In the genomic region with DNA sequence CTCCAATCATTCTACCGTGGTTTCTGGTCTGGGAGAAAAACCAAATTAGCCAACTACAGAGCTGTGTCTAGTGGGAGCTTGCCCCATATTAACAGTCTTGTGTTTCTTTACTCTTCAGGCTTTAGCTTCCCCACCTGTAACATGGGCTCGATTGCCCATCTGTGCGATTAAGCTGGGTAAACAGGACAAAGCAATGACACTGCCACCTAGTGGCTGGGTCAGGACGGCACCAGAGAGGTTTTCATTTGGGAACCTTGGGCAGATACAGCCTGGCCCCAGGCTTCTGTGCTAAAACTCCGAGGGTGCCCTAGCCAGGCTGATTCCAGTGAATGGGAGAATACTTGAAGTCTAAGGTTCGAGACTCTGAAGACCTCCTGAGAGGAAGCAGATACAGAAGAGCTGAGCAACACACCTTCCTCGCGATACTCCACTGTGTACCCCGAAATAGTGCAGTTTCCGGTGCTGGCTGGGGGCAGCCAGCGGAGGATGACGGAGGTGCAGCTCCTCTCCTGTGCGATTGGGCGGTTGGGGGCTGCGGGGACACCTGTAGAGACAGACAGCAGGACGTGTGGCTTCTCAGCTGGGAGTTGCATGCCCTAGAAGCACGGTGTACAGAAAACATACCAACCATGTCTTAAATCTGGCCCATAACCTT, we compare ENCODE assay signal across 9 mouse cellular contexts. TPM values are rescaled to one million over a fixed set of nuclear protein-coding genes. Genes with fewer than 3 reads are reported as not detected.
DNase-seq lines count a peak whose midpoint lies in the region; ATAC-seq lines count a peak whose summit lies in the region.
"Had no signal": no experiment of that assay in that cellular context is flagged by ENCODE, and none has a peak within 500 bp of the region (broad histone marks: within the 10 kb centered on the region; RNA-seq: fewer than 3 reads in every experiment).

No protein-coding gene starts in this region.

- H3K4me1 ChIP-seq in hindbrain, embryonic 11.5 days (replicated peaks; ENCODE audit: control insufficient read depth, insufficient read depth, low read length): no peaks in the 10 kb centered on the region
- H3K4me1 ChIP-seq in hindbrain, embryonic 12.5 days: no peaks in the 10 kb centered on the region

- 63% methylated on average over 17 of the region's 17 CpGs for WGBS in hindbrain, embryonic 11.5 days
- 62% methylated on average over 17 of the region's 17 CpGs for WGBS in hindbrain, embryonic 12.5 days

- no peak for ATAC-seq in hindbrain, embryonic 11.5 days (ENCODE audit: low FRiP score)
- no peak for ATAC-seq in hindbrain, embryonic 12.5 days (ENCODE audit: low FRiP score)
- ATAC-seq in CD4-positive, CD25-positive, alpha-beta regulatory T cell, adult 4 months: peak; percentile 88

- H3K4me3 ChIP-seq in hindbrain, embryonic 11.5 days (ENCODE audit: low read depth, low read length): no peak overlapping the region
- H3K4me3 ChIP-seq in hindbrain, embryonic 12.5 days: no peak overlapping the region
- H3K4me3 ChIP-seq: erythroblast, embryonic 14.5 days had no signal

- peak; percentile 61 for DNase-seq in hindbrain, embryonic 11.5 days (ENCODE audit: low spot score)
- DNase-seq in adrenal gland, postnatal 10 days: peak; percentile 79
- DNase-seq in embryo, embryonic 9.5 days (ENCODE audit: extremely low spot score): peak; percentile 56
- DNase-seq in kidney, adult 8-10 months: peak; percentile 49 to 68
- DNase-seq in lung, postnatal 36 days: peak; percentile 78
- peak; percentile 25 to 68 for DNase-seq in thymus, postnatal 10 days (ENCODE audit: low spot score in 2 of 2)

- no peaks in the 10 kb centered on the region for H3K36me3 ChIP-seq in hindbrain, embryonic 11.5 days (ENCODE audit: control insufficient read depth, insufficient read depth, low read length)
- H3K36me3 ChIP-seq in hindbrain, embryonic 12.5 days: no peaks in the 10 kb centered on the region

- H3K9me3 ChIP-seq in hindbrain, embryonic 11.5 days (ENCODE audit: control insufficient read depth, low read length): no peaks in the 10 kb centered on the region
- no peaks in the 10 kb centered on the region for H3K9me3 ChIP-seq in hindbrain, embryonic 12.5 days (replicated peaks)

- no peak overlapping the region for H3K4me2 ChIP-seq in hindbrain, embryonic 11.5 days (replicated peaks; ENCODE audit: low read depth, low read length)
- H3K4me2 ChIP-seq in hindbrain, embryonic 12.5 days (replicated peaks): no peak overlapping the region

- H3K27ac ChIP-seq in hindbrain, embryonic 11.5 days (ENCODE audit: low read depth, low read length): no peak overlapping the region
- H3K27ac ChIP-seq in hindbrain, embryonic 12.5 days: no peak overlapping the region

- H3K9ac ChIP-seq in hindbrain, embryonic 11.5 days (ENCODE audit: low read depth, low read length): no peak overlapping the region
- H3K9ac ChIP-seq in hindbrain, embryonic 12.5 days: no peak overlapping the region

- no peaks in the 10 kb centered on the region for H3K27me3 ChIP-seq in hindbrain, embryonic 11.5 days (ENCODE audit: control insufficient read depth, insufficient read depth, low read length)
- H3K27me3 ChIP-seq in hindbrain, embryonic 12.5 days: no peaks in the 10 kb centered on the region

RNA-seq across cellular contexts. Expression of gene Umps, which starts 21.6 kb away (rescaled TPM):
- 55.5 and 62.6 TPM in 2 replicates for polyA plus RNA-seq in hindbrain, embryonic 11.5 days (2014; fragmentation: Nextera tagmentation; extraction: Ambion mirVana)
- polyA plus RNA-seq in hindbrain, embryonic 12.5 days (2016; fragmentation: Nextera tagmentation; extraction: Ambion mirVana): 38.2 and 39.4 TPM in 2 replicates
- 10 to 100 TPM; 29.8 to 35.1 TPM for polyA plus RNA-seq in CD4-positive, CD25-positive, alpha-beta regulatory T cell, adult 4 months (2017; shearing (Covaris generic))
- total RNA-seq in adrenal gland, postnatal 10 days (2021): 10 to 100 TPM; 31.9 to 36.4 TPM
